Mouse (Mus musculus) layer of hippocampus, postnatal 10 days (tissue): ENCODE results near the gene Tubb4b. TPM values are rescaled to one million over a fixed set of nuclear protein-coding genes. Genes with fewer than 3 reads are reported as not detected.
A peak's percentile ranks its signal among the peaks of the same experiment; 100 is the strongest.

Source experiments
- DNase-seq, 2 experiments: peaks; one replicate each; pipeline ENCODE4 v3.0.0; 2021; ENCODE audit warnings: low spot score in 2 of 2
- total RNA-seq, 2 experiments: library from RNA; stranded (reverse); gene quantifications; 2 replicates each; pipeline ENCODE4 v1.2.3; 2021

Tubb4b gene
- total RNA-seq, 2 experiments from 2014 or later, result 394 to 449 TPM

DNA sequence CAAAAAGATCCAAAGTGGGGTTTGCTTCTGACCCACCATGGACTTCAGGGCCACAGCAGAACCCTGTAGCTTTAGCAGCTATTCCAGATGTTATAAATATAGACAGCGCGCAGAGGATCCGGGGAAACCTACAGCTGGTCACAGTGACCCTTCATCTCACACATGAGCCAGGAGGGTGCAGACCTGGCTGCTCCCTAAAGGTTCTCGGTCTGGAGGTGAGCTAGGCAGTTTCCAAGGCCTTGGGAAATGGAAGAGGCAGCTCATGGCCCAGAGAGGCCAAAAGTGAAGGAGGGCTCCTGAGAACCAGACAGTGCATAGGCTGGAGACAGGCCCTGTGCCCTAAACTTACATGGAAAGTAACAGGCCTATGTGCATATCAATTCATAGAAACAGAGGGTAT lies 50.7 kb downstream of the Tubb4b start:
- DNase-seq, result no peak

DNA sequence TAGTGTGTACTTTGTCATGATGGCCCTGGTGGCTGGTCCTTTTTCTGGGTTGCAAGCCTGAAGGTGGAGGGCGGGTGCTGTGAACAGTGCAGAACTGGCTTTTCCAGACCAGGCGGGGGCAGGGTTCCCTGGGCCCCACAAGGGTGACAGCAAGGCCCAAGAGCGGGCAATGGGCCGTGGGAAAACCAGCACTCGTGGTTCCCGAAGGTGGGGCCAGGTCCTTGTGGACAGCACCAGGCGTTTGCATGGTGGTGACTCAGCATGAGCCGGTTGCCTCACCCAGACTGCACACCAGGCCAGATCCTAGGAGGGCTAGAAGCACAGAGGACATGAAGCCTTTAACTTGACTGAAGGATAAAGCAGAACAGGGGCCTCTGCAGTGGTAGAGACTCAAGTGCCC lies 51.9 kb downstream of the Tubb4b start:
- peak in 1 of 2 experiments; percentile 9 for DNase-seq

Other genes starting within 250 kb of the Tubb4b start
- 10 to 100 TPM; 84.9 to 94.6 TPM for gene Mrpl41, start 249.6 kb downstream of the Tubb4b start, total RNA-seq
- 10 to 100 TPM; 12.9 to 14.2 TPM for gene Pnpla7, start 248.7 kb downstream of the Tubb4b start, total RNA-seq
- 100 to 1,000 TPM; 793 to 858 TPM for gene Nsmf, start 170.3 kb downstream of the Tubb4b start, total RNA-seq
- not detected for gene Entpd8, start 144.4 kb downstream of the Tubb4b start, total RNA-seq
- not detected for gene Noxa1, start 129.6 kb downstream of the Tubb4b start, total RNA-seq
- 10 to 100 TPM; 43.0 to 50.3 TPM for gene Nrarp, start 43.9 kb downstream of the Tubb4b start, total RNA-seq
- gene Tor4a, start 27.8 kb downstream of the Tubb4b start, total RNA-seq, result 1 to 10 TPM; 1.8 to 2.4 TPM
- 10 to 100 TPM; 50.6 to 59.3 TPM for gene Nelfb, start 13.2 kb downstream of the Tubb4b start, total RNA-seq
- gene Stpg3, start 10.1 kb downstream of the Tubb4b start, total RNA-seq, result not detected
- not detected for gene Fam166a, start 6.0 kb downstream of the Tubb4b start, total RNA-seq
- not detected for gene Slc34a3, start 9.7 kb upstream of the Tubb4b start, total RNA-seq
- not detected for gene Rnf224, start 12.1 kb upstream of the Tubb4b start, total RNA-seq
- gene Rnf208, start 17.6 kb upstream of the Tubb4b start, total RNA-seq, result 100 to 1,000 TPM; 212 to 216 TPM
- gene Cysrt1, start 17.8 kb upstream of the Tubb4b start, total RNA-seq, result not detected
- gene AL732309.1, start 22.2 kb upstream of the Tubb4b start, total RNA-seq, result 1 to 10 TPM in 1 of 2 experiments, under 1 TPM in 1; 0.45 to 4.0 TPM
- gene Tmem203, start 30.7 kb upstream of the Tubb4b start, total RNA-seq, result 10 to 100 TPM; 35.6 to 39.1 TPM
- gene Tprn, start 37.9 kb upstream of the Tubb4b start, total RNA-seq, result 10 to 100 TPM; 13.9 to 14.0 TPM
- gene Ssna1, start 47.7 kb upstream of the Tubb4b start, total RNA-seq, result 10 to 100 TPM; 77.2 to 83.4 TPM
- 10 to 100 TPM; 82.8 to 85.3 TPM for gene Anapc2, start 47.8 kb upstream of the Tubb4b start, total RNA-seq
- gene Tmem210, start 63.4 kb upstream of the Tubb4b start, total RNA-seq, result not detected
- gene Lrrc26, start 65.2 kb upstream of the Tubb4b start, total RNA-seq, result not detected
- 100 to 1,000 TPM; 345 to 348 TPM for gene Grin1, start 94.5 kb upstream of the Tubb4b start, total RNA-seq
- gene Man1b1, start 107.6 kb upstream of the Tubb4b start, total RNA-seq, result 10 to 100 TPM; 51.3 to 59.8 TPM
- gene Dpp7, start 131.7 kb upstream of the Tubb4b start, total RNA-seq, result 10 to 100 TPM; 21.2 to 28.0 TPM
- 10 to 100 TPM; 11.2 to 11.5 TPM for gene Uap1l1, start 141.0 kb upstream of the Tubb4b start, total RNA-seq
- gene Sapcd2, start 147.6 kb upstream of the Tubb4b start, total RNA-seq, result 10 to 100 TPM; 16.0 to 18.3 TPM
- gene Entpd2, start 171.2 kb upstream of the Tubb4b start, total RNA-seq, result 10 to 100 TPM; 26.1 to 26.6 TPM
- gene Npdc1, start 174.6 kb upstream of the Tubb4b start, total RNA-seq, result 100 to 1,000 TPM; 416 to 446 TPM
- under 1 TPM; 0.33 to 0.78 TPM for gene Fut7, start 198.6 kb upstream of the Tubb4b start, total RNA-seq
- 100 to 1,000 TPM; 107 to 118 TPM for gene Abca2, start 204.0 kb upstream of the Tubb4b start, total RNA-seq
- gene Clic3, start 232.1 kb upstream of the Tubb4b start, total RNA-seq, result under 1 TPM in 1 of 2 experiments, not detected in 1; 0.60 TPM
- gene Paxx, start 236.4 kb upstream of the Tubb4b start, total RNA-seq, result 10 to 100 TPM; 56.1 to 68.6 TPM
- 100 to 1,000 TPM; 257 to 743 TPM for gene Ptgds, start 245.3 kb upstream of the Tubb4b start, total RNA-seq